ENCODE assay signal across 19 mouse cellular contexts in the genomic region with DNA sequence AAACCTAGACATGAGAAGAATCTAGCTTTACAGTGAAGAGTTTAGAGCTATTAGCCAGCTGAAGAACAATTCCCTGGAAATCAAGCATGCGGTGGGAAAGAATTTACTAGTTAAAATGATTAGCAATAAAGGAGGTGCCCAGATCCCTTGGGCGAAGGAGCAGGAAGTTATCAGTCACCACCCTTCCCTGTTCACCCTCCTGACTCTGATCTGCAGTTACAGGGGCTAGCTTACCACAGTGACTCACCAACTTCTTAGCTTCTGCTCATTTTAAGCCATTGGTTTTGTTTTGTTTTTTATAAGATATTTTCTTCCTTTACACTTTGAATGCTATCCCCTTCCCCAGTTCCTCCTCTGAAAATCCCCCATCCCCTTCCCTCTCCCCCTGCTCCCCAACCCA.
"Had no signal": no experiment of that assay in that cellular context is flagged by ENCODE, and none has a peak within 500 bp of the region (broad histone marks: within the 10 kb centered on the region; RNA-seq: fewer than 3 reads in every experiment).

No protein-coding gene starts in this region.

- H3K4me3 ChIP-seq: midbrain, embryonic 10.5 days; midbrain, embryonic 12.5 days; myocyte; neural tube, embryonic 13.5 days; neural tube, embryonic 15.5 days had no signal

- H3K27ac ChIP-seq: midbrain, embryonic 10.5 days; midbrain, embryonic 12.5 days; neural tube, embryonic 13.5 days; neural tube, embryonic 15.5 days had no signal

- H3K9me3 ChIP-seq: midbrain, embryonic 10.5 days; midbrain, embryonic 12.5 days; neural tube, embryonic 13.5 days; neural tube, embryonic 15.5 days had no signal

- H3K27me3 ChIP-seq: midbrain, embryonic 12.5 days; neural tube, embryonic 13.5 days; neural tube, embryonic 15.5 days had no signal

- DNase-seq: lung, adult 18-20 months; lung, embryonic 14.5 days; lung, postnatal 10 days; lung, postnatal 4 days; midbrain, embryonic 14.5 days; retina, postnatal 1 day; right cerebral cortex, adult 18-20 months; right cerebral cortex, postnatal 25 days; right cerebral cortex, postnatal 4 days; spleen, adult 18-20 months; thymus, adult 18-20 months; thymus, postnatal 14 days; thymus, postnatal 36 days had no signal

- H3K4me1 ChIP-seq: midbrain, embryonic 10.5 days; midbrain, embryonic 12.5 days; neural tube, embryonic 13.5 days; neural tube, embryonic 15.5 days had no signal

- ATAC-seq: midbrain, embryonic 16.5 days had no signal

- H3K36me3 ChIP-seq: midbrain, embryonic 10.5 days; midbrain, embryonic 12.5 days; neural tube, embryonic 13.5 days; neural tube, embryonic 15.5 days had no signal
